Mouse (Mus musculus) embryonic facial prominence, embryonic 13.5 days (tissue): ENCODE data around the gene Krtap17-1. TPM values are rescaled to one million over a fixed set of nuclear protein-coding genes. Genes with fewer than 3 reads are reported as not detected.

Source experiments
- ATAC-seq: fragments of 200-750 bp; cut with Nextera tagmentation; 2 replicates; pipeline ENCODE4 v1.8.0; 2017; ENCODE audit warnings: low read depth; ENCODE audit not compliant: insufficient number of reproducible peaks, insufficient read depth, low FRiP score, low TSS enrichment
- H3K27ac ChIP-seq: fragments of 300-500 bp; sonication (generic); 2 replicates; pipeline ENCODE4 v1.5.1; 2015; ENCODE audit warnings: moderate library complexity, mild to moderate bottlenecking, inconsistent platforms
- H3K27me3 ChIP-seq: fragments of 300-500 bp; sonication (generic); 2 replicates; pipeline ENCODE4 v1.6.1; 2015; ENCODE audit warnings: mild to moderate bottlenecking, inconsistent platforms
- H3K36me3 ChIP-seq: fragments of 300-500 bp; sonication (generic); 2 replicates; pipeline ENCODE4 v1.6.1; 2015; ENCODE audit warnings: mild to moderate bottlenecking, inconsistent platforms
- H3K4me1 ChIP-seq: fragments of 300-500 bp; sonication (generic); 2 replicates; pipeline ENCODE4 v1.6.1; 2015; ENCODE audit warnings: inconsistent platforms
- H3K4me2 ChIP-seq: fragments of 300-500 bp; sonication (generic); 2 replicates; pipeline ENCODE4 v1.6.1; 2015; ENCODE audit warnings: moderate library complexity, mild to moderate bottlenecking, inconsistent platforms
- H3K4me3 ChIP-seq: fragments of 300-500 bp; sonication (generic); 2 replicates; pipeline ENCODE4 v1.5.1; 2015; ENCODE audit warnings: mild to moderate bottlenecking, inconsistent platforms
- H3K9ac ChIP-seq: fragments of 300-500 bp; sonication (generic); 2 replicates; pipeline ENCODE4 v1.6.1; 2015; ENCODE audit warnings: mild to moderate bottlenecking, inconsistent platforms
- H3K9me3 ChIP-seq: fragments of 300-500 bp; sonication (generic); 2 replicates; pipeline ENCODE4 v1.6.1; 2016; ENCODE audit warnings: inconsistent platforms
- WGBS: fragments of 180-500 bp; shearing (Covaris S2); methylation state at CpG from one replicate; pipeline ENCODE4 v1.1.7; 2015; ENCODE audit warnings: mixed read lengths; 5-methylcytosine and 5-hydroxymethylcytosine counted together
- polyA plus RNA-seq: library from polyadenylated mRNA; unstranded; fragments of >200 nt; fragmentation: Nextera tagmentation; extraction: Ambion mirVana; gene quantifications from 2 replicates; pipeline ENCODE4 v1.2.1, GENCODE M21; 2015

Krtap17-1 gene
- polyA plus RNA-seq, 1 experiment from 2014 or later = 0.48 TPM

GRCm38 (mm10) chr11:99948175-99948574 is 45.6 kb downstream of the Krtap17-1 start, which contains the start of gene Krtap9-5:
Gene Krtap9-5, plus strand, starts transcription at chr11:99948475.
- Histone ChIP-seq H3K27ac (no peak within 1 kb of the TSS), H3K9me3 (no peaks in the 10 kb centered on the region), H3K9ac (no peak within 1 kb of the TSS), H3K4me1 (no peaks in the 10 kb centered on the region), H3K4me2 (no peak within 1 kb of the TSS), H3K27me3 (no peaks in the 10 kb centered on the region), H3K4me3 (no peak within 1 kb of the TSS), H3K36me3 (no peaks in the 10 kb centered on the region)
- no peak for ATAC-seq
- 82% methylated on average over 2 of the region's 2 CpGs for WGBS

Other genes with a start within 250 kb of the Krtap17-1 start
- gene Gm11595, start 221.1 kb downstream of the Krtap17-1 start, polyA plus RNA-seq = not detected in 2 replicates
- not detected in 2 replicates for gene Krtap4-8, start 213.3 kb downstream of the Krtap17-1 start, polyA plus RNA-seq
- gene Krtap4-9, start 208.8 kb downstream of the Krtap17-1 start, polyA plus RNA-seq = not detected in 2 replicates
- not detected in 2 replicates for gene Gm11596, start 200.5 kb downstream of the Krtap17-1 start, polyA plus RNA-seq
- not detected in 2 replicates for gene Gm11569, start 195.1 kb downstream of the Krtap17-1 start, polyA plus RNA-seq
- gene Gm11554, start 189.5 kb downstream of the Krtap17-1 start, polyA plus RNA-seq = not detected in 2 replicates
- not detected in 2 replicates for gene Krtap4-13, start 184.1 kb downstream of the Krtap17-1 start, polyA plus RNA-seq
- not detected in 2 replicates for gene Gm11564, start 178.3 kb downstream of the Krtap17-1 start, polyA plus RNA-seq
- gene 2300003K06Rik, start 155.9 kb downstream of the Krtap17-1 start, polyA plus RNA-seq = not detected in 2 replicates
- gene Krtap4-16, start 142.4 kb downstream of the Krtap17-1 start, polyA plus RNA-seq = not detected in 2 replicates
- gene Gm11568, start 136.1 kb downstream of the Krtap17-1 start, polyA plus RNA-seq = not detected in 2 replicates
- not detected in 2 replicates for gene Gm11559, start 129.5 kb downstream of the Krtap17-1 start, polyA plus RNA-seq
- not detected in 2 replicates for gene Krtap9-1, start 120.6 kb downstream of the Krtap17-1 start, polyA plus RNA-seq
- not detected in 2 replicates for gene Gm11567, start 114.8 kb downstream of the Krtap17-1 start, polyA plus RNA-seq
- gene Krtap31-1, start 86.1 kb downstream of the Krtap17-1 start, polyA plus RNA-seq = not detected in 2 replicates
- not detected in 2 replicates for gene Gm11565, start 79.2 kb downstream of the Krtap17-1 start, polyA plus RNA-seq
- not detected in 2 replicates for gene Krtap31-2, start 57.7 kb downstream of the Krtap17-1 start, polyA plus RNA-seq
- not detected in 2 replicates for gene Krtap9-5, start 45.5 kb downstream of the Krtap17-1 start, polyA plus RNA-seq
- not detected in 2 replicates for gene Krtap29-1, start 14.9 kb downstream of the Krtap17-1 start, polyA plus RNA-seq
- not detected in 2 replicates for gene Krtap16-1, start 7.4 kb downstream of the Krtap17-1 start, polyA plus RNA-seq
- gene Krt33a, start 22.2 kb upstream of the Krtap17-1 start, polyA plus RNA-seq = not detected in 2 replicates
- not detected in 2 replicates for gene Krt33b, start 35.9 kb upstream of the Krtap17-1 start, polyA plus RNA-seq
- gene Krt34, start 47.6 kb upstream of the Krtap17-1 start, polyA plus RNA-seq = not detected in 2 replicates
- not detected in 2 replicates for gene Krt31, start 56.6 kb upstream of the Krtap17-1 start, polyA plus RNA-seq
- 0.36 and 0.70 TPM in 2 replicates for gene Krt32, start 94.2 kb upstream of the Krtap17-1 start, polyA plus RNA-seq
- 1.5 and 2.4 TPM in 2 replicates for gene Krt35, start 102.2 kb upstream of the Krtap17-1 start, polyA plus RNA-seq
- 0.15 TPM in 1 of 2 replicates, not detected in the other for gene Krt36, start 111.6 kb upstream of the Krtap17-1 start, polyA plus RNA-seq
- 1.1 and 2.2 TPM in 2 replicates for gene Krt13, start 127.6 kb upstream of the Krtap17-1 start, polyA plus RNA-seq
- gene Krt15, start 141.9 kb upstream of the Krtap17-1 start, polyA plus RNA-seq = 314 and 354 TPM in 2 replicates
- 44.6 and 57.3 TPM in 2 replicates for gene Krt19, start 154.7 kb upstream of the Krtap17-1 start, polyA plus RNA-seq
- gene Krt9, start 199.3 kb upstream of the Krtap17-1 start, polyA plus RNA-seq = not detected in 2 replicates
- gene Krt14, start 213.6 kb upstream of the Krtap17-1 start, polyA plus RNA-seq = 574 and 670 TPM in 2 replicates